Mouse (Mus musculus): ENCODE results near the gene Krtap3-2. TPM values are rescaled to one million over a fixed set of nuclear protein-coding genes. Genes with fewer than 3 reads are reported as not detected.

Gene Krtap3-2
- polyA plus RNA-seq, 1 experiment from 2014 or later: not detected

- ATAC-seq (replicated peaks): no peak
- no peaks in the 10 kb centered on the region for H3K9me3 ChIP-seq
- no peaks in the 10 kb centered on the region for H3K27me3 ChIP-seq (replicated peaks)
- 93% methylated on average over 9 of the region's 9 CpGs for WGBS
- H3K4me1 ChIP-seq: no peaks in the 10 kb centered on the region
- H3K36me3 ChIP-seq (replicated peaks): no peaks in the 10 kb centered on the region
- no peak within 1 kb of the TSS for H3K9ac ChIP-seq
- H3K4me2 ChIP-seq: no peak within 1 kb of the TSS
- no peak within 1 kb of the TSS for H3K27ac ChIP-seq
- H3K4me3 ChIP-seq: no peak within 1 kb of the TSS
These were observed 2.7 kb upstream of the Krtap3-2 start, which contains the start of gene Gm11939 for GRCm38 (mm10) chr11:99559366-99559765. Gene Gm11939 (minus strand): TSS chr11:99559466.

DNA sequence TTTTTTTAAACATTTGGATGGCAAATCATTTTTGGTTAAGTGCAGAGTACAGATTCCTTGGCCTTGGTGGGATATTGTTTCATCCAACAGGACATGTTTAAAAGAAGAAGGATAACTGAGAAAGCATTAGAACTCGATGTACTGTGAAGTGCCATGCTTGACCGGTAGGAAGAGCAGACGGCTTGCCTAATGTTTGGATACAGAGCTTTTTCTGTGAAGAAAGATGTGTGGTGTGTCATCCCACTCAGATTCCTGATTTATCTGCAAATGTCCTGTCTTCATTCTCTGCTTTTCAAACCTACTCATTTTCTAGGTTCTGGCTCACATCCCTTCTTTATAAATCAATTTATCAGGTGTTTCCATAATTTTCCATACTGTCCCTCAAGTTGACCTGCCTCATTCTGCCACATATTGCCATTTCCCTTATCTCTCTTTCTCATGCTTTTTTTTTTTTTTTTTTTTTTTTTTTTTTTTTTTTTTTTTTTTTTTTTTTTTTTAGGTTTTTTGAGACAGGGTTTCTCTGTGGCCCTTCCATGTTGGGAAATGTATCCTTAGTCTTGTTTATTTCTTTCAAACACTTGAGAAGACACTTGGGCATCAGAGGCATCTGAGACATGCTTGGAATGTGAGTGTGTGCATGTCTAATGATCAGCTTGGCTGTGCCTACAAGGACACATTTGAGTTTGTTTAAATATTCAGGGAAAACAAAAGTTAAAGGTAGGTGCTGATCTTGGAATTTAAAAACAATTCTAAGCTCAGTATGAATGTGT, 1.5 kb upstream of the Krtap3-2 start:
- no peaks in the 10 kb centered on the region for H3K9me3 ChIP-seq
- H3K36me3 ChIP-seq (replicated peaks): no peaks in the 10 kb centered on the region
- H3K4me1 ChIP-seq: no peaks in the 10 kb centered on the region
- H3K27ac ChIP-seq: no peak overlapping the region
- H3K27me3 ChIP-seq (replicated peaks): no peaks in the 10 kb centered on the region
- H3K9ac ChIP-seq: no peak overlapping the region
- no peak overlapping the region for H3K4me3 ChIP-seq
- no peak overlapping the region for H3K4me2 ChIP-seq
- 85% methylated on average over 3 of the region's 3 CpGs for WGBS
- ATAC-seq (replicated peaks): no peak

GRCm38 (mm10) chr11:99556195-99556594, 458 bp downstream of the Krtap3-2 start:
- no peaks in the 10 kb centered on the region for H3K9me3 ChIP-seq
- H3K27ac ChIP-seq: no peak overlapping the region
- H3K4me1 ChIP-seq: no peaks in the 10 kb centered on the region
- ATAC-seq (replicated peaks): no peak
- no peaks in the 10 kb centered on the region for H3K27me3 ChIP-seq (replicated peaks)
- 90% methylated on average over 2 of the region's 2 CpGs for WGBS
- H3K36me3 ChIP-seq (replicated peaks): no peaks in the 10 kb centered on the region
- no peak overlapping the region for H3K9ac ChIP-seq
- H3K4me3 ChIP-seq: no peak overlapping the region
- H3K4me2 ChIP-seq: no peak overlapping the region

DNA sequence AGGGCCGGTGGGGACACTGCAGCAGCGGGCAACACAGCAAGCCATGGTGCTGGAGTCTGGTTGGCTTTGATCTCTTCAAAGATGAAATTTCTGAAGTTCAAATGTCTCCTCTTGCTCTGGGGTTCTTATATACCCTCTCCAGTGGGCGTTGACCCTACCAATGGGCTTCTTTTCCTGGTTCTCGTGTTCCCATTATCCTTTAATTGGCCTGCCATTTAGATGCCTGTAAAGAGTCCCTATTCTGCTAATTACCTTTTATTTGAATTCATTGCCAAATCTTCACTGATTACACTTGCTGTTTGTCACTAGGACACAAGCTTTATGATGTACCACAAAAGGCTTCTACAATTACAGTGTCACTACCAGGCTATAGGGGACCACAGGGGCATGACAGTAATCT, 5.9 kb downstream of the Krtap3-2 start, which contains the start of gene Krtap3-3:
Gene Krtap3-3, minus strand, starts transcription at position 101 of the 400 bp plus-strand sequence.
- H3K36me3 ChIP-seq (replicated peaks): no peaks in the 10 kb centered on the region
- H3K4me3 ChIP-seq: no peak within 1 kb of the TSS
- H3K27me3 ChIP-seq (replicated peaks): no peaks in the 10 kb centered on the region
- H3K4me2 ChIP-seq: no peak within 1 kb of the TSS
- H3K9ac ChIP-seq: no peak within 1 kb of the TSS
- no peak within 1 kb of the TSS for H3K27ac ChIP-seq
- no peak for ATAC-seq (replicated peaks)
- WGBS: 73% methylated on average over 4 of the region's 4 CpGs
- no peaks in the 10 kb centered on the region for H3K9me3 ChIP-seq
- no peaks in the 10 kb centered on the region for H3K4me1 ChIP-seq

GRCm38 (mm10) chr11:99547892-99548291, 8.8 kb downstream of the Krtap3-2 start:
- no peak overlapping the region for H3K4me2 ChIP-seq
- H3K4me1 ChIP-seq: no peaks in the 10 kb centered on the region
- no peak overlapping the region for H3K27ac ChIP-seq
- H3K27me3 ChIP-seq (replicated peaks): no peaks in the 10 kb centered on the region
- no peak overlapping the region for H3K9ac ChIP-seq
- no peak for ATAC-seq (replicated peaks)
- no peaks in the 10 kb centered on the region for H3K36me3 ChIP-seq (replicated peaks)
- no peaks in the 10 kb centered on the region for H3K9me3 ChIP-seq
- no peak overlapping the region for H3K4me3 ChIP-seq

- no peak overlapping the region for H3K4me3 ChIP-seq
- no peak overlapping the region for H3K9ac ChIP-seq
- 58% methylated on average over 9 of the region's 9 CpGs for WGBS
- no peaks in the 10 kb centered on the region for H3K36me3 ChIP-seq (replicated peaks)
- no peak for ATAC-seq (replicated peaks)
- H3K4me2 ChIP-seq: no peak overlapping the region
- H3K4me1 ChIP-seq: no peaks in the 10 kb centered on the region
- H3K27me3 ChIP-seq (replicated peaks): no peaks in the 10 kb centered on the region
- H3K27ac ChIP-seq: no peak overlapping the region
- H3K9me3 ChIP-seq: no peaks in the 10 kb centered on the region
These were observed 16.9 kb downstream of the Krtap3-2 start for GRCm38 (mm10) chr11:99539721-99540120.

GRCm38 (mm10) chr11:99521288-99521860, 35.3 kb downstream of the Krtap3-2 start, which contains the start of gene Krt39:
Gene Krt39 (minus strand): TSS chr11:99521338.
- Histone ChIP-seq H3K9ac (no peak within 1 kb of the TSS), H3K27ac (no peak within 1 kb of the TSS), H3K9me3 (no peaks in the 10 kb centered on the region), H3K27me3 (replicated peaks) (no peaks in the 10 kb centered on the region), H3K36me3 (replicated peaks) (no peaks in the 10 kb centered on the region), H3K4me1 (no peaks in the 10 kb centered on the region), H3K4me2 (no peak within 1 kb of the TSS), H3K4me3 (no peak within 1 kb of the TSS)
- 89% methylated on average over 13 of the region's 13 CpGs for WGBS
- no peak for ATAC-seq (replicated peaks)

DNA sequence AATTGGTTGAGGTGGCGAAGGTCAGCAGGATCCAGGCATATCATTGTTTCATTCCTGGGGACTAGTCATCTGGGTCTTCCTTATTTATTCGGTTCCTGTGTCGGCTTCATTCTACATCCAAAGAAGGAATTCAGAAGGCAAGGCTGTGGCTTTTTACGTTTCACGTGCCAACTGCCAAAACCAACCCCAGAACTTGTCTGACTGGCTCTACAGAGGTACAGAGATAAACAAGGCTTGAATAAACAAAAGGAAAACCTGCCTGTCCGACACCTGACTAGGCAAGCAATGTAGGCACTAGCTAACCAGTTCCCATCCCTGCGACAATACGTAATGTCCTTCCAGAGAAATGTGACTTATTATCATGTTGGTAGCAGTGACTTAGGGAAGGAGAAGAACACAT, 42.6 kb downstream of the Krtap3-2 start:
- 93% methylated on average over 8 of the region's 8 CpGs for WGBS
- Histone ChIP-seq H3K4me1 (no peaks in the 10 kb centered on the region), H3K4me2 (no peak overlapping the region), H3K27ac (no peak overlapping the region), H3K27me3 (replicated peaks) (no peaks in the 10 kb centered on the region), H3K36me3 (replicated peaks) (no peaks in the 10 kb centered on the region), H3K4me3 (no peak overlapping the region), H3K9me3 (no peaks in the 10 kb centered on the region), H3K9ac (no peak overlapping the region)
- no peak for ATAC-seq (replicated peaks)

Other genes starting within 250 kb of the Krtap3-2 start
- 0.11 and 0.22 TPM in 2 replicates for gene Krt25, start 233.9 kb downstream of the Krtap3-2 start, polyA plus RNA-seq (2015; fragmentation: Nextera tagmentation; extraction: Ambion mirVana)
- gene Krt26, start 218.9 kb downstream of the Krtap3-2 start, polyA plus RNA-seq (2015; fragmentation: Nextera tagmentation; extraction: Ambion mirVana): 0.14 and 0.22 TPM in 2 replicates
- gene Krt27, start 205.7 kb downstream of the Krtap3-2 start, polyA plus RNA-seq (2015; fragmentation: Nextera tagmentation; extraction: Ambion mirVana): 0.10 and 0.21 TPM in 2 replicates
- 0.21 and 0.45 TPM in 2 replicates for gene Krt28, start 181.9 kb downstream of the Krtap3-2 start, polyA plus RNA-seq (2015; fragmentation: Nextera tagmentation; extraction: Ambion mirVana)
- gene Krt10, start 167.5 kb downstream of the Krtap3-2 start, polyA plus RNA-seq (2015; fragmentation: Nextera tagmentation; extraction: Ambion mirVana): 24.4 and 25.0 TPM in 2 replicates
- 0.14 and 0.23 TPM in 2 replicates for gene Krt12, start 134.6 kb downstream of the Krtap3-2 start, polyA plus RNA-seq (2015; fragmentation: Nextera tagmentation; extraction: Ambion mirVana)
- 0.19 and 0.20 TPM in 2 replicates for gene Krt20, start 118.7 kb downstream of the Krtap3-2 start, polyA plus RNA-seq (2015; fragmentation: Nextera tagmentation; extraction: Ambion mirVana)
- 0.18 TPM in 1 of 2 replicates, not detected in the other for gene Krt23, start 63.7 kb downstream of the Krtap3-2 start, polyA plus RNA-seq (2015; fragmentation: Nextera tagmentation; extraction: Ambion mirVana)
- gene Krt39, start 35.5 kb downstream of the Krtap3-2 start, polyA plus RNA-seq (2015; fragmentation: Nextera tagmentation; extraction: Ambion mirVana): not detected in 2 replicates
- gene Krt40, start 13.7 kb downstream of the Krtap3-2 start, polyA plus RNA-seq (2015; fragmentation: Nextera tagmentation; extraction: Ambion mirVana): not detected in 2 replicates
- gene Krtap3-3, start 6.0 kb downstream of the Krtap3-2 start, polyA plus RNA-seq (2015; fragmentation: Nextera tagmentation; extraction: Ambion mirVana): not detected in 2 replicates
- not detected in 2 replicates for gene Gm11939, start 2.6 kb upstream of the Krtap3-2 start, polyA plus RNA-seq (2015; fragmentation: Nextera tagmentation; extraction: Ambion mirVana)
- not detected in 2 replicates for gene Krtap3-1, start 9.8 kb upstream of the Krtap3-2 start, polyA plus RNA-seq (2015; fragmentation: Nextera tagmentation; extraction: Ambion mirVana)
- not detected in 2 replicates for gene Krtap1-5, start 24.2 kb upstream of the Krtap3-2 start, polyA plus RNA-seq (2015; fragmentation: Nextera tagmentation; extraction: Ambion mirVana)
- gene Krtap1-4, start 26.8 kb upstream of the Krtap3-2 start, polyA plus RNA-seq (2015; fragmentation: Nextera tagmentation; extraction: Ambion mirVana): not detected in 2 replicates
- not detected in 2 replicates for gene Krtap1-3, start 34.5 kb upstream of the Krtap3-2 start, polyA plus RNA-seq (2015; fragmentation: Nextera tagmentation; extraction: Ambion mirVana)
- gene Krtap9-3, start 41.3 kb upstream of the Krtap3-2 start, polyA plus RNA-seq (2015; fragmentation: Nextera tagmentation; extraction: Ambion mirVana): not detected in 2 replicates
- gene Gm11938, start 46.5 kb upstream of the Krtap3-2 start, polyA plus RNA-seq (2015; fragmentation: Nextera tagmentation; extraction: Ambion mirVana): not detected in 2 replicates
- gene Gm11937, start 53.3 kb upstream of the Krtap3-2 start, polyA plus RNA-seq (2015; fragmentation: Nextera tagmentation; extraction: Ambion mirVana): not detected in 2 replicates
- not detected in 2 replicates for gene Krtap2-4, start 58.0 kb upstream of the Krtap3-2 start, polyA plus RNA-seq (2015; fragmentation: Nextera tagmentation; extraction: Ambion mirVana)
- gene Gm11562, start 63.6 kb upstream of the Krtap3-2 start, polyA plus RNA-seq (2015; fragmentation: Nextera tagmentation; extraction: Ambion mirVana): not detected in 2 replicates
- not detected in 2 replicates for gene Krtap4-1, start 71.4 kb upstream of the Krtap3-2 start, polyA plus RNA-seq (2015; fragmentation: Nextera tagmentation; extraction: Ambion mirVana)
- not detected in 2 replicates for gene Krtap4-2, start 78.2 kb upstream of the Krtap3-2 start, polyA plus RNA-seq (2015; fragmentation: Nextera tagmentation; extraction: Ambion mirVana)
- gene Krtap4-7, start 87.2 kb upstream of the Krtap3-2 start, polyA plus RNA-seq (2015; fragmentation: Nextera tagmentation; extraction: Ambion mirVana): not detected in 2 replicates
- gene Gm11555, start 93.4 kb upstream of the Krtap3-2 start, polyA plus RNA-seq (2015; fragmentation: Nextera tagmentation; extraction: Ambion mirVana): not detected in 2 replicates
- gene Gm11563, start 102.1 kb upstream of the Krtap3-2 start, polyA plus RNA-seq (2015; fragmentation: Nextera tagmentation; extraction: Ambion mirVana): not detected in 2 replicates
- not detected in 2 replicates for gene Krtap4-6, start 109.1 kb upstream of the Krtap3-2 start, polyA plus RNA-seq (2015; fragmentation: Nextera tagmentation; extraction: Ambion mirVana)
- gene Gm14190, start 133.9 kb upstream of the Krtap3-2 start, polyA plus RNA-seq (2015; fragmentation: Nextera tagmentation; extraction: Ambion mirVana): not detected in 2 replicates
- gene Gm14180, start 177.4 kb upstream of the Krtap3-2 start, polyA plus RNA-seq (2015; fragmentation: Nextera tagmentation; extraction: Ambion mirVana): not detected in 2 replicates
- not detected in 2 replicates for gene Gm11595, start 216.1 kb upstream of the Krtap3-2 start, polyA plus RNA-seq (2015; fragmentation: Nextera tagmentation; extraction: Ambion mirVana)
- not detected in 2 replicates for gene Krtap4-8, start 223.9 kb upstream of the Krtap3-2 start, polyA plus RNA-seq (2015; fragmentation: Nextera tagmentation; extraction: Ambion mirVana)
- not detected in 2 replicates for gene Krtap4-9, start 228.3 kb upstream of the Krtap3-2 start, polyA plus RNA-seq (2015; fragmentation: Nextera tagmentation; extraction: Ambion mirVana)
- not detected in 2 replicates for gene Gm11596, start 236.6 kb upstream of the Krtap3-2 start, polyA plus RNA-seq (2015; fragmentation: Nextera tagmentation; extraction: Ambion mirVana)
- not detected in 2 replicates for gene Gm11569, start 242.1 kb upstream of the Krtap3-2 start, polyA plus RNA-seq (2015; fragmentation: Nextera tagmentation; extraction: Ambion mirVana)
- gene Gm11554, start 247.6 kb upstream of the Krtap3-2 start, polyA plus RNA-seq (2015; fragmentation: Nextera tagmentation; extraction: Ambion mirVana): not detected in 2 replicates